Mouse (Mus musculus) gastrocnemius, adult 2 months (tissue): ENCODE results near the gene Cntrob. TPM values are rescaled to one million over a fixed set of nuclear protein-coding genes. Genes with fewer than 3 reads are reported as not detected.

Experiments
- DNase-seq: peaks from one replicate; pipeline ENCODE4 v3.0.0; 2022
- H3K27ac ChIP-seq: fragments of 200-600 bp; 2 replicates; pipeline ENCODE4 v1.8.1; 2022; ENCODE audit warnings: mild to moderate bottlenecking
- H3K4me3 ChIP-seq: fragments of 200-600 bp; 2 replicates; pipeline ENCODE4 v1.8.1; 2022; ENCODE audit warnings: mild to moderate bottlenecking, moderate library complexity
- CTCF ChIP-seq: fragments of 200-600 bp; IDR thresholded peaks from 2 replicates; pipeline ENCODE4 v1.8.1; 2022; ENCODE audit warnings: antibody characterized with exemption, mild to moderate bottlenecking, moderate library complexity
- intact Hi-C: fragments of 180-260 bp; cut with DNase I; formaldehyde crosslinking; loops from one replicate; pipeline ENCODE4 v1.15.1; 2025
- total RNA-seq, 2 experiments: library from RNA; stranded (reverse); gene quantifications; 2 replicates each; pipeline ENCODE4 v1.2.3; 2021

Cntrob gene
- total RNA-seq, 2 experiments from 2014 or later = 1.4 to 2.0 TPM

GRCm38 (mm10) chr11:69366157-69366854 lies 42.7 kb upstream of the Cntrob start:
- intact Hi-C loops = no loop called here
- TF ChIP-seq CTCF = peak; percentile 18; the same call in 1 of the 2 replicates
- peak; percentile 95 for DNase-seq
- peak overlapping the region; percentile 89 for H3K4me3 ChIP-seq
- H3K27ac ChIP-seq = peak overlapping the region; percentile 94

DNA sequence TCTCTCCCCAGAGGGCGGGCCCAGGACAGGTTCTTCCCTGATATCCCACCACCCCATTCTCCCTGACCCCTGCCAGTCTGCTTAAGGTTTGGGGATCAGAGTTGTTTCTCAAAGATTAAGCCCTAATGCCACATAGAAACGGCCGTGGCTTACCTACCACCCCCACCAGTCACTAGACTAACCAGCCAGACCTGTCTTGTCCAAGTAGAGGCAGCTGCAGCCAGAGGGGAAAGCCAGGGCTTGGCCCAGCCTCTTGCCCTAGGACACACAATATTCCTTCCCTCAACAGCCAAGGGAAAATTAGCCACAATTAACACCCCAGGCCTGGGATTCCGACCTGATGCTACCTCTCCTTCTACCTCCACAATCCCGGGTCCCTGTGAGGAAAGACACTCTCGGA lies 42.1 kb upstream of the Cntrob start:
- intact Hi-C loops = loop anchor here (2.0 kb wide), 1 partner anchor 39 kb away; the partner anchor contains the start of gene Kcnab3
- DNase-seq = no peak
- H3K27ac ChIP-seq = peak overlapping the region; percentile 94
- H3K4me3 ChIP-seq = peak overlapping the region; percentile 89
- TF ChIP-seq CTCF = no peak

DNA sequence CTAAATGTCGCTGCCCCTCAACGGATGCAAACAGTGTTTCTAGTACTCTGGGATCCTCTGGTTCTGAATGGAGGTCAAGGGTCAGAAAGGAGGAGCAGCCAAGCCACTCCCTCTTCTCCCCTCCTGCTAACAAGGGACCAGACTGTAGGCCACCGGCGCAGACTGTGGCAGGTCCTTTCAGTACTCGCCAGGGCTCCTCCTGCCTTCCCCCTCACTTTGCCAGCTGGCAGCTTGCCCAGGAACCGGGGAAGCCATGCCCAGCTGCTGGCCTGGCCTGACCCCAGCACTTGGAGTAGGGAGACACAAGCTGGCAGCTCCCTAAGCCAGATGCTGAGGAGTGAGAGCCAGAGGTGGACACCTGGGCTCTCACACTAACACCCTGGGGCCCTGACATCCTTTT lies 41.3 kb upstream of the Cntrob start:
- DNase-seq = peak; percentile 98
- Histone ChIP-seq H3K27ac (peak overlapping the region; percentile 94), H3K4me3 (peak overlapping the region; percentile 34)
- no peak for TF ChIP-seq CTCF
- intact Hi-C loops = loop anchor here (2.0 kb wide), 1 partner anchor 38 kb away; the partner anchor contains the start of gene Kcnab3

GRCm38 (mm10) chr11:69364376-69364775 lies 40.8 kb upstream of the Cntrob start:
- TF ChIP-seq CTCF = no peak
- H3K4me3 ChIP-seq = peak overlapping the region; percentile 34
- H3K27ac ChIP-seq = peak overlapping the region; percentile 94
- intact Hi-C loops = loop anchor here (2.0 kb wide), 1 partner anchor 38 kb away; the partner anchor contains the start of gene Kcnab3
- DNase-seq = no peak

- Histone ChIP-seq H3K27ac (no peak overlapping the region), H3K4me3 (no peak overlapping the region)
- DNase-seq = no peak
- intact Hi-C loops = no loop called here
- no peak for TF ChIP-seq CTCF
Measured at GRCm38 (mm10) chr11:69362479-69362878, 38.9 kb upstream of the Cntrob start.

GRCm38 (mm10) chr11:69362021-69362420 lies 38.4 kb upstream of the Cntrob start:
- H3K4me3 ChIP-seq = no peak overlapping the region
- no peak overlapping the region for H3K27ac ChIP-seq
- DNase-seq = no peak
- no peak for TF ChIP-seq CTCF
- intact Hi-C loops = no loop called here

DNA sequence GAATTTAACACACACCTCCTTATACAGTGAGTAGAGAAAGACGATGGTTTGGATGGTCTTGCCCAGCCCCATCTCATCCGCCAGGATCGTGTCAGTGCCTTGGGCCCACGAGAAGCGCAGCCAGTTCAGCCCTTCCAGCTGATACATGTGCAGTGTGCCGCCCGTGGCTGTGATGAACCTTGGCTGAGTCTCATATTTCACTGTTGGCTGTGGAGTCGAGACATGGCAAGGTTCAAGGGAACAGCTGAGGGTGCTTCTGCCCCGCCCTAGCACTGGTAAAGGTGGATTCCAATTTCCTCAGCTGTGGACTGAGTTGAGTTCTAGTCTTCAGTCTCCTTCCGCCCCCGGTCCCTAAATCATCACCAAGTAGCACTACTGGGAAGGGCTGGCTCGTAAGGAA lies 34.1 kb upstream of the Cntrob start:
- no peak for TF ChIP-seq CTCF
- Histone ChIP-seq H3K27ac (peak overlapping the region; percentile 38; the same call in 1 of the 2 replicates), H3K4me3 (no peak overlapping the region)
- intact Hi-C loops = no loop called here
- peak; percentile 80 for DNase-seq

- intact Hi-C loops = no loop called here
- DNase-seq = no peak
- no peak overlapping the region for H3K4me3 ChIP-seq
- TF ChIP-seq CTCF = no peak
- no peak overlapping the region for H3K27ac ChIP-seq
Measured at GRCm38 (mm10) chr11:69356544-69356943, 33.0 kb upstream of the Cntrob start.

DNA sequence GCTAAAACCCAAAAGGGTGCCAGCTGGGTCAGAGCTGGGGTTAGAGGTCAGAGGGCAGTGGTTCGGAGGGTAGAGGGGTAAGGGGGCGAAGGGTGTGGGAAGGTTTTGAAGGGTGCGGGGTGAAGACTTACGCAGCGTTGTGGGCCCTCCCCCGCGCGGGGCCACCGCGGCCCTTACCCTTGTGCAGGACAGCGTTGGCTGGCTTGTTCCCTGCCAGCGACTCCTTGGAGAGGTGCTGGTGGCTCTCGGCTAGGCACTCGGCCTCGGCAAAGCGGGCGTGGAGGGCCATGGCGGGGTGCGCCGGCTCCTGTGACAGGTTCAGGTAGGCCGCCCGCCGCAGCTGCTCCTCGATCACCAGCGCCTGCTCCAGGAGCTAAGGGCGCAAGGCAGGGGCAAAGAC lies 22.9 kb upstream of the Cntrob start:
- no peak overlapping the region for H3K4me3 ChIP-seq
- intact Hi-C loops = no loop called here
- H3K27ac ChIP-seq = no peak overlapping the region
- DNase-seq = no peak
- TF ChIP-seq CTCF = no peak

DNA sequence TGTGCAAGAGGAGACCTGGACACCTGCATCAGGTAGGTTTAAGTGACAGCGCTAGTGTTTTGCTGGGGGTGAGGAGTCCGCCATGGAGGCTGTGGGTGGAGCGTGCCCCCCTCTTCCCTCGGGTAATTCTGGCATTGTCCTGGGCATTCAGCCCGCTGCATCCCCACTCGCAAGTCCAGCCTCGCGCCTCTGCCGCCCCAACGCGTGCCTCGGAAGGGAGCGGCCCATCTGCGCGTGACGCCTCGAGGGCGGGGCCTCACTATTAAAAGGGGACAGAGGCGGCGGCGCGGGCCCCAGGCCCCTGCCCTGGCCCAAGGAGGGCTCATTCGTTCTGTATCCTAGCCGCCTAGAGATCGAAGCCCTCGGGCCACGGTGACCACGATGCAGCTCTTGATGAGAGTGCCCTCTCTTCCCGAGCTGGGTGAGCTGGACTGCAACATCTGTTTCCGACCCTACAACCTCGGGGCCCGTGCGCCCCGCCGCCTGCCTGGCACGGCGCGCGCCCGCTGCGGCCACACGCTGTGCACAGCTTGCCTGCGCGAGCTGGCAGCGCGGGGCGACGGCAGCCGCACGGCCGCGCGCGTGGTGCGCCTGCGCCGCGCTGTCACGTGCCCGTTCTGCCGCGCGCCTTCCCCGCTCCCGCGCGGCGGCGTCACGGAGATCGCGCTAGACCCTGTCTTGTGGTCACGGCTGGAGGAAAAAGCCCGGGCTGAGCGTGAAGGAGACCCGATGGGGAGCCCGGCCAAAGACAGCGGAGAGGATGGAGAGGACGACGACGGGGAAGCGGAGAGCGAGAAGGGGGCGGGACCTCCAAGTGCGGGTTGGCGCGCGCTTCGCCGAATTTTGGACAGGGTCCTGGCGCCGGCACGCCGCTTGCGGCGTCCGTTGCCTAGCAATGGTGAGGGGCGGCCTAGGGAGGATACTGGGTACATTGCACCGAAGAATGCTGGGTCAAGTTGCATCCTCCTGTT lies 16.9 kb upstream of the Cntrob start, which contains the start of gene Rnf227:
Rnf227 (plus strand) TSS at position 301 of the 971 bp plus-strand sequence.
- TF ChIP-seq CTCF = no peak
- Histone ChIP-seq H3K27ac (peak within 1 kb of the TSS; percentile 46), H3K4me3 (peak within 1 kb of the TSS; percentile 87)
- DNase-seq = peak; percentile 77
- intact Hi-C loops = no loop called here

GRCm38 (mm10) chr11:69334796-69335195 lies 11.2 kb upstream of the Cntrob start:
- TF ChIP-seq CTCF = no peak
- H3K27ac ChIP-seq = no peak overlapping the region
- intact Hi-C loops = no loop called here
- no peak for DNase-seq
- no peak overlapping the region for H3K4me3 ChIP-seq

DNA sequence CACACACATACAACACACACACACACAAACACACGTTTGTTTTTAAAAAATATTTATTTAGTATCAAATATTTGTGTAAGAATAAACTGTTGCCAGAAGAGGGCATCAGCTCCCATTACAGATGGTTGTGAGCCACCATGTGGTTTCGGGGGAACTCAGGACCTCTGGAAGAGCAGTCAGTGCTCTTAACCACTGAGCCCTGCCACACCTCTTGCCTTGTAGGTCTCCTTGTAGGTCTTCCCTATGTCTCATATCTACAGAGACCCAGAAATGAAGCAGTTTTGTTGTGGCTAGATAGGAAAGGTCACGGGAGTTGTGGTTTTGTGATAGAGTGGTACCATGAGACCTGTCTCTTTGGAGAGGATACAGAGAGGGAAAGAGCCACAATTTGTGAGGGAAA lies 10.3 kb upstream of the Cntrob start:
- intact Hi-C loops = no loop called here
- Histone ChIP-seq H3K4me3 (no peak overlapping the region), H3K27ac (no peak overlapping the region)
- no peak for TF ChIP-seq CTCF
- no peak for DNase-seq
